Mouse (Mus musculus) embryo, embryonic 10.5 days (tissue): ENCODE measurements at regions not wholly inside any gene's neighbourhood (a gene's known extent, or its start where the extent isn't known, plus 50 kb on each side); places are given as distances from the start of the nearest gene placed in this dataset.
A peak's percentile ranks its signal among the peaks of the same experiment; 100 is the strongest.

ENCODE experiments used
- DNase-seq: peaks from one replicate; pipeline ENCODE4 v3.0.0-alpha.2; 2015; ENCODE audit warnings: low spot score

- no peak for DNase-seq
These were observed 53.0 kb downstream of the Gm12689 start for GRCm38 (mm10) chr4:99348674-99349073.

GRCm38 (mm10) chr4:99353122-99353774, 57.5 kb downstream of the Gm12689 start:
- DNase-seq, result no peak

- DNase-seq, result no peak
These were observed 58.5 kb downstream of the Gm12689 start for GRCm38 (mm10) chr4:99354241-99354640.

GRCm38 (mm10) chr4:99354835-99355234, 59.1 kb downstream of the Gm12689 start:
- DNase-seq, result no peak

- DNase-seq, result no peak
These were observed 72.3 kb downstream of the Gm12689 start for GRCm38 (mm10) chr4:99368036-99368435.

GRCm38 (mm10) chr4:99371162-99371561, 75.5 kb downstream of the Gm12689 start:
- DNase-seq, result no peak

GRCm38 (mm10) chr4:99376171-99376570, 80.5 kb downstream of the Gm12689 start:
- no peak for DNase-seq

- no peak for DNase-seq
These were observed 81.2 kb downstream of the Gm12689 start for GRCm38 (mm10) chr4:99376911-99377310.

GRCm38 (mm10) chr4:99379983-99380382, 84.3 kb downstream of the Gm12689 start:
- DNase-seq, result peak; percentile 36

GRCm38 (mm10) chr4:99385381-99385780, 89.7 kb downstream of the Gm12689 start:
- peak; percentile 44 for DNase-seq

GRCm38 (mm10) chr4:99389428-99389827, 93.7 kb downstream of the Gm12689 start:
- no peak for DNase-seq

- DNase-seq, result no peak
These were observed 97.3 kb downstream of the Gm12689 start for GRCm38 (mm10) chr4:99392986-99393385.

- no peak for DNase-seq
These were observed 98.5 kb downstream of the Gm12689 start for GRCm38 (mm10) chr4:99394244-99394643.

GRCm38 (mm10) chr4:99407466-99407865, 111.8 kb downstream of the Gm12689 start:
- DNase-seq, result no peak

- no peak for DNase-seq
These were observed 127.7 kb downstream of the Gm12689 start for GRCm38 (mm10) chr4:99423449-99423848.

- peak; percentile 29 for DNase-seq
These were observed 149.5 kb downstream of the Gm12689 start for GRCm38 (mm10) chr4:99445077-99445754.

- no peak for DNase-seq
These were observed 150.0 kb downstream of the Gm12689 start for GRCm38 (mm10) chr4:99445755-99446128.

GRCm38 (mm10) chr4:99458984-99459383, 163.3 kb downstream of the Gm12689 start:
- DNase-seq, result peak; percentile 9

- DNase-seq, result peak; percentile 92
These were observed 163.7 kb downstream of the Gm12689 start for GRCm38 (mm10) chr4:99459436-99459835.

- DNase-seq, result peak; percentile 14
These were observed 169.8 kb downstream of the Gm12689 start for GRCm38 (mm10) chr4:99465493-99465892.

GRCm38 (mm10) chr4:99475701-99476218, 180.1 kb downstream of the Gm12689 start:
- DNase-seq, result peak; percentile 52

GRCm38 (mm10) chr4:99484271-99484670, 171.8 kb upstream of the Foxd3 start:
- DNase-seq, result no peak
